Mouse (Mus musculus): ENCODE measurements at regions not wholly inside any gene's neighbourhood (a gene's known extent, or its start where the extent isn't known, plus 50 kb on each side); places are given as distances from the start of the nearest gene placed in this dataset.

DNA sequence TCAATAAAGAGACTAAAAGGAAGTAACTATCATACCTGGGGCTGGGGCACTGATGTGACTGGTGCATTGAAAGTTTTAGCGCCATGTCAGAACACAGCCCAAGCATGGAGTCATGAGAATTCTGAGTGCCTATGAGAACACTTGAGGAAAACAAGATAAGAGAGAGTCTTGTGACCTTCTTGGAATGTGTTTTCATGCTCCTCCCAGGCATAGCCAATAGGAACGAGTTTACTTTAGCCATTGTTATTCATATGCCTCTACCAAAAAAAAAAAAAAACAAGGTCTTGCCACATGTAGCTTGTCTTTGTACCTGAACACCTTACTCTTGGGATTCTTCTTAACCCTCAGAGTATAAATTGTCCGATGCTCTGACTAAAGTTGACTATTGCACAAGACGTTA is 214.6 kb upstream of the Atp2b1 start:
- H3K4me3 ChIP-seq (ENCODE audit: insufficient read depth in 1 of 2, low read depth in 1 of 2, low read length in 2 of 2, poor library complexity in 1 of 2, severe bottlenecking in 1 of 2): no peak overlapping the region
- in situ Hi-C loops (cut with MboI; ENCODE audit: low sequenced_read_pairs in 2 of 2, unreplicated experiment in 2 of 2): no loop called here
- no peak overlapping the region for H3K9ac ChIP-seq (ENCODE audit: insufficient read depth, low read depth, low read length, poor library complexity, severe bottlenecking)
- H3K9me3 ChIP-seq (ENCODE audit: control insufficient read depth, insufficient read depth, low read depth, low read length): no peaks in the 10 kb centered on the region
- no peak for DNase-seq (ENCODE audit: low read depth, low spot score)
- H3K27ac ChIP-seq (ENCODE audit: insufficient read depth, low read depth, low read length, poor library complexity, severe bottlenecking): no peak overlapping the region
- H3K4me1 ChIP-seq (ENCODE audit: control insufficient read depth in 2 of 2, insufficient read depth in 2 of 2, low read length in 2 of 2, poor library complexity in 1 of 2): no peaks in the 10 kb centered on the region; a peak in 1 of 4 replicates
- H3K36me3 ChIP-seq (ENCODE audit: control insufficient read depth, insufficient read depth, low read length, poor library complexity, severe bottlenecking): no peaks in the 10 kb centered on the region
- TF ChIP-seq ZNF384 (IDR thresholded peaks at IDR 0.05; ENCODE audit: low read depth, low read length): peak; percentile 72
- TF ChIP-seq HCFC1 (IDR thresholded peaks at IDR 0.05; ENCODE audit: borderline replicate concordance, insufficient read depth, low read length): no peak

DNA sequence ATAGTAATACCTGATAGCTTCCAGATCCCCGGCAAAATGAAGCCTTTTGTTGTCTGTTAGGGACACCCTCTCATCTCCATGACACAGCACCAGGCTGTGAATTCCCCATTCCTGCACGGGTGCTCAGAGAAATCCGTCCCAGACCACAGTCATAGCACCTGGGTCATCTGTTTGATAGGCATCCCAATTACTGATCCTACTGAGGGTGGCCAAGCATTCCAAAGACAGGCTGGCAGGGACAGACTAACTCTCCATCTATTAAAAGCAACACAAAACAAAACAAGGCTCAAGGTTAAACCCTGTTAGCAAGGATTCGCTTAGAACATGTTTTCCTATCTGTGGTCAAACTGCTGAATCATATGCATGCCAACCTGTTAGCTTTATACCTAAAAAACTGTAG is 213.8 kb upstream of the Atp2b1 start:
- H3K4me1 ChIP-seq (ENCODE audit: control insufficient read depth in 2 of 2, insufficient read depth in 2 of 2, low read length in 2 of 2, poor library complexity in 1 of 2): no peaks in the 10 kb centered on the region; a peak in 1 of 4 replicates
- no peak overlapping the region for H3K27ac ChIP-seq (ENCODE audit: insufficient read depth, low read depth, low read length, poor library complexity, severe bottlenecking)
- no peak overlapping the region for H3K9ac ChIP-seq (ENCODE audit: insufficient read depth, low read depth, low read length, poor library complexity, severe bottlenecking)
- in situ Hi-C loops (cut with MboI; ENCODE audit: low sequenced_read_pairs in 2 of 2, unreplicated experiment in 2 of 2): no loop called here
- no peaks in the 10 kb centered on the region for H3K9me3 ChIP-seq (ENCODE audit: control insufficient read depth, insufficient read depth, low read depth, low read length)
- no peak overlapping the region for H3K4me3 ChIP-seq (ENCODE audit: insufficient read depth in 1 of 2, low read depth in 1 of 2, low read length in 2 of 2, poor library complexity in 1 of 2, severe bottlenecking in 1 of 2)
- no peak for DNase-seq (ENCODE audit: low read depth, low spot score)
- TF ChIP-seq MAFK (IDR thresholded peaks at IDR 0.05; ENCODE audit: insufficient read depth, low read depth, low read length) (no peak), ZC3H11A (IDR thresholded peaks at IDR 0.05; ENCODE audit: borderline replicate concordance, low read depth, low read length) (no peak), CHD2 (IDR thresholded peaks at IDR 0.05; ENCODE audit: low read depth, low read length) (no peak), ZNF384 (IDR thresholded peaks at IDR 0.05; ENCODE audit: low read depth, low read length) (no peak), HCFC1 (IDR thresholded peaks at IDR 0.05; ENCODE audit: borderline replicate concordance, insufficient read depth, low read length) (no peak)
- H3K36me3 ChIP-seq (ENCODE audit: control insufficient read depth, insufficient read depth, low read length, poor library complexity, severe bottlenecking): no peaks in the 10 kb centered on the region

DNA sequence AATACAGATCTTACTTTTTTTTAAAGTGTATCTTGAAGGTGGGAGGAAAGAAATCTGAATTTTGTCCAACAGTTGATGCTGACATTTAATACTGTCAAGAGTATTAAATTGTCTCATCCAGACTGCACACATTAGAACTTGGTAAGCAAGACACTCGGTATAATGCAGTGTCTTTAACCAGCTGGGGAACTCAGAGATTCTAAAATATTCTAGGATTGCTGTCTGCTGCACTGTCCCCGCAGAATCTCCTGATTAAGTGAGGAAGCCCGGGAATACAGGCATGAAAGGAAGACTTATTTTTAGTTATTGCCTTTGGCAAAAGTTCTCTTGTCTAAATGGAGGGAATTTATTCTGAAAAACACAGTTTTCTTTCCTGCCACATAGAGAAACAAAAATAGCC is 212.9 kb upstream of the Atp2b1 start:
- H3K9ac ChIP-seq (ENCODE audit: insufficient read depth, low read depth, low read length, poor library complexity, severe bottlenecking): no peak overlapping the region
- no peak overlapping the region for H3K27ac ChIP-seq (ENCODE audit: insufficient read depth, low read depth, low read length, poor library complexity, severe bottlenecking)
- H3K36me3 ChIP-seq (ENCODE audit: control insufficient read depth, insufficient read depth, low read length, poor library complexity, severe bottlenecking): no peaks in the 10 kb centered on the region
- in situ Hi-C loops (cut with MboI; ENCODE audit: low sequenced_read_pairs in 2 of 2, unreplicated experiment in 2 of 2): no loop called here
- no peak overlapping the region for H3K4me3 ChIP-seq (ENCODE audit: insufficient read depth in 1 of 2, low read depth in 1 of 2, low read length in 2 of 2, poor library complexity in 1 of 2, severe bottlenecking in 1 of 2)
- no peaks in the 10 kb centered on the region; a peak in 1 of 4 replicates for H3K4me1 ChIP-seq (ENCODE audit: control insufficient read depth in 2 of 2, insufficient read depth in 2 of 2, low read length in 2 of 2, poor library complexity in 1 of 2)
- TF ChIP-seq MAFK (IDR thresholded peaks at IDR 0.05; ENCODE audit: insufficient read depth, low read depth, low read length) (no peak), ZC3H11A (IDR thresholded peaks at IDR 0.05; ENCODE audit: borderline replicate concordance, low read depth, low read length) (no peak), HCFC1 (IDR thresholded peaks at IDR 0.05; ENCODE audit: borderline replicate concordance, insufficient read depth, low read length) (no peak), CHD2 (IDR thresholded peaks at IDR 0.05; ENCODE audit: low read depth, low read length) (no peak), ZNF384 (IDR thresholded peaks at IDR 0.05; ENCODE audit: low read depth, low read length) (no peak)
- no peaks in the 10 kb centered on the region for H3K9me3 ChIP-seq (ENCODE audit: control insufficient read depth, insufficient read depth, low read depth, low read length)
- DNase-seq (ENCODE audit: low read depth, low spot score): no peak

DNA sequence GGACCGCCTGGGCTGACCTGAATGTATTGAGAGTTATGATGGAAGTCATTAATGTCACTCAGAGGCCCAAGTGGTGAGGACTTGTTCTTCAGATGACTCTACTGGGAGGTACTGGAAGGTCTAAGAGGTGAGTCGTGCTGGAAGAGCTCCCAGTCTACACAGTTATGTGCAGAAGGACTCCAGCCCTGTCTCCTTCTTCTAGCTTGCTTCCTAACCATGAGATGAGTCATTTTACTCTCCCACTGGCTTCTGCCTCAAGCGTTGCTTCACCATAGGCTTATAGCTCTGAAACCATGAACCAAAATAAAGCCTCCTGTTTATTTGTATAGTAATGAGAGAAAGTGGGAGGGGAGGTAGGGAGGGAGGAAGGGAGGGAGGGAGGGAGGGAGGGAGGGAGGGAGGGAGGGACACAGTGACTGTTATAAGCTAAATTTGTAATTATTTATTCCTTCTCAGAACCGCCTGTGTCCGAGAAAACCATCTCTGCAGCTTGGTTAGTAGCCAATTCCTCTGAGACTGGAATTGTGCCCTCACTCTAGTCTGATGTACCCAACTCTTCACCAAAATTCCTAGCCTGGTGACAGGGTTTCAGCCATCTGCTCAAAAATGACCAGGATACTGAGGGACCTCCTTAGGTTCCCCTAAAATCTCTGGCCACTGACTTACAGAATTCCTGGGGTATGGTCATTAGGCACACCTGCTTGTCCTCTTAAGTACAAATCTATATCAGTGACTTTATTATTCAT is 211.6 kb upstream of the Atp2b1 start:
- in situ Hi-C loops (cut with MboI; ENCODE audit: low sequenced_read_pairs in 2 of 2, unreplicated experiment in 2 of 2): no loop called here
- no peaks in the 10 kb centered on the region; a peak in 1 of 4 replicates for H3K4me1 ChIP-seq (ENCODE audit: control insufficient read depth in 2 of 2, insufficient read depth in 2 of 2, low read length in 2 of 2, poor library complexity in 1 of 2)
- H3K27ac ChIP-seq (ENCODE audit: insufficient read depth, low read depth, low read length, poor library complexity, severe bottlenecking): no peak overlapping the region
- no peaks in the 10 kb centered on the region for H3K9me3 ChIP-seq (ENCODE audit: control insufficient read depth, insufficient read depth, low read depth, low read length)
- TF ChIP-seq ZNF384 (IDR thresholded peaks at IDR 0.05; ENCODE audit: low read depth, low read length): no peak
- no peak for TF ChIP-seq MAFK (IDR thresholded peaks at IDR 0.05; ENCODE audit: insufficient read depth, low read depth, low read length)
- TF ChIP-seq HCFC1 (IDR thresholded peaks at IDR 0.05; ENCODE audit: borderline replicate concordance, insufficient read depth, low read length): no peak
- no peak for TF ChIP-seq CHD2 (IDR thresholded peaks at IDR 0.05; ENCODE audit: low read depth, low read length)
- TF ChIP-seq ZC3H11A (IDR thresholded peaks at IDR 0.05; ENCODE audit: borderline replicate concordance, low read depth, low read length): no peak
- no peak overlapping the region for H3K4me3 ChIP-seq (ENCODE audit: insufficient read depth in 1 of 2, low read depth in 1 of 2, low read length in 2 of 2, poor library complexity in 1 of 2, severe bottlenecking in 1 of 2)
- H3K36me3 ChIP-seq (ENCODE audit: control insufficient read depth, insufficient read depth, low read length, poor library complexity, severe bottlenecking): no peaks in the 10 kb centered on the region
- no peak overlapping the region for H3K9ac ChIP-seq (ENCODE audit: insufficient read depth, low read depth, low read length, poor library complexity, severe bottlenecking)
- DNase-seq (ENCODE audit: low read depth, low spot score): no peak
